Mouse (Mus musculus) hindbrain, embryonic 16.5 days (tissue): Measurements from ENCODE around the gene D13Ertd608e. TPM values are rescaled to one million over a fixed set of nuclear protein-coding genes. Genes with fewer than 3 reads are reported as not detected.
A peak's percentile ranks its signal among the peaks of the same experiment; 100 is the strongest.
"Not testable (repeated sequence)": the region's sequence is repeated elsewhere in the genome, so short reads cannot be mapped to it uniquely, and the experiment has no call there.

Source experiments
- ATAC-seq: fragments of 200-750 bp; cut with Nextera tagmentation; 2 replicates; pipeline ENCODE4 v1.8.0; 2017; ENCODE audit warnings: moderate TSS enrichment, moderate library complexity
- H3K27ac ChIP-seq: fragments of 300-500 bp; sonication (generic); 2 replicates; pipeline ENCODE4 v1.5.1; 2014; ENCODE audit warnings: low read depth, mild to moderate bottlenecking, control low read depth, low read length, moderate library complexity
- H3K27me3 ChIP-seq: fragments of 300-500 bp; sonication (generic); replicated peaks from 2 replicates; pipeline ENCODE4 v1.6.1; 2014; ENCODE audit warnings: low read length; ENCODE audit not compliant: control insufficient read depth, insufficient read depth
- H3K36me3 ChIP-seq: fragments of 300-500 bp; sonication (generic); 2 replicates; pipeline ENCODE4 v1.6.1; 2014; ENCODE audit warnings: mild to moderate bottlenecking, low read length, moderate library complexity, mixed read lengths; ENCODE audit not compliant: control insufficient read depth, insufficient read depth
- H3K4me1 ChIP-seq: fragments of 300-500 bp; sonication (generic); 2 replicates; pipeline ENCODE4 v1.6.1; 2014; ENCODE audit warnings: low read depth, low read length; ENCODE audit not compliant: control insufficient read depth, insufficient read depth
- H3K4me2 ChIP-seq: fragments of 300-500 bp; sonication (generic); 2 replicates; pipeline ENCODE4 v1.6.1; 2014; ENCODE audit warnings: mild to moderate bottlenecking, low read length, control low read depth, moderate library complexity
- H3K4me3 ChIP-seq: fragments of 300-500 bp; sonication (generic); 2 replicates; pipeline ENCODE4 v1.5.1; 2014; ENCODE audit warnings: mild to moderate bottlenecking, low read length, control low read depth, moderate library complexity
- H3K9ac ChIP-seq: fragments of 300-500 bp; sonication (generic); 2 replicates; pipeline ENCODE4 v1.6.1; 2014; ENCODE audit warnings: low read depth, mild to moderate bottlenecking, control low read depth, low read length, moderate library complexity
- H3K9me3 ChIP-seq: fragments of 300-500 bp; sonication (generic); 2 replicates; pipeline ENCODE4 v1.6.1; 2014; ENCODE audit warnings: mild to moderate bottlenecking, low read length, moderate library complexity; ENCODE audit not compliant: control insufficient read depth
- WGBS: fragments of 180-500 bp; shearing (Covaris S2); extraction: QIAGEN DNeasy Blood & Tissue Kit; methylation state at CpG from one replicate; pipeline ENCODE4 v1.1.7; 2014; 5-methylcytosine and 5-hydroxymethylcytosine counted together
- polyA plus RNA-seq: library from polyadenylated mRNA; unstranded; fragments of >200 nt; fragmentation: Nextera tagmentation; extraction: Ambion mirVana; gene quantifications from 2 replicates; pipeline ENCODE4 v1.2.1, GENCODE M21; 2015

Gene D13Ertd608e
- polyA plus RNA-seq, 1 experiment from 2014 or later = not detected

GRCm38 (mm10) chr13:119816798-119817197 lies 19.0 kb upstream of the D13Ertd608e start:
- H3K27me3 ChIP-seq = no peaks in the 10 kb centered on the region
- no peak overlapping the region for H3K4me2 ChIP-seq
- no peaks in the 10 kb centered on the region for H3K4me1 ChIP-seq
- H3K4me3 ChIP-seq = no peak overlapping the region
- H3K36me3 ChIP-seq = no peaks in the 10 kb centered on the region
- H3K9me3 ChIP-seq = no peaks in the 10 kb centered on the region
- no peak for ATAC-seq
- no peak overlapping the region for H3K9ac ChIP-seq
- WGBS = 63% methylated on average over 8 of the region's 8 CpGs
- H3K27ac ChIP-seq = no peak overlapping the region

- H3K4me2 ChIP-seq = no peak overlapping the region
- H3K4me3 ChIP-seq = no peak overlapping the region
- no peak overlapping the region for H3K9ac ChIP-seq
- no peaks in the 10 kb centered on the region for H3K4me1 ChIP-seq
- no peak overlapping the region for H3K27ac ChIP-seq
- H3K9me3 ChIP-seq = no peaks in the 10 kb centered on the region
- no peaks in the 10 kb centered on the region for H3K27me3 ChIP-seq
- no peaks in the 10 kb centered on the region for H3K36me3 ChIP-seq
- WGBS = 17% methylated on average over 2 of the region's 2 CpGs
- no peak for ATAC-seq
Measured at GRCm38 (mm10) chr13:119817579-119818206, 18.1 kb upstream of the D13Ertd608e start.

GRCm38 (mm10) chr13:119830116-119830515 lies 5.7 kb upstream of the D13Ertd608e start, which contains the start of gene AF067063:
AF067063 (minus strand) TSS chr13:119830216.
- H3K9me3 ChIP-seq, H3K4me1 ChIP-seq, H3K9ac ChIP-seq, H3K27ac ChIP-seq, H3K27me3 ChIP-seq, H3K4me2 ChIP-seq, H3K36me3 ChIP-seq, ATAC-seq, H3K4me3 ChIP-seq: not testable (repeated sequence)

GRCm38 (mm10) chr13:119836324-119836811 lies 562 bp downstream of the D13Ertd608e start:
- not testable (repeated sequence) for H3K36me3 ChIP-seq, H3K4me1 ChIP-seq, H3K27ac ChIP-seq, H3K9ac ChIP-seq, H3K9me3 ChIP-seq, H3K27me3 ChIP-seq
- peak overlapping the region; percentile 28 for H3K4me3 ChIP-seq
- peak; percentile 81 for ATAC-seq
- H3K4me2 ChIP-seq = peak overlapping the region; percentile 48
- WGBS = 10% methylated on average over 20 of the region's 23 CpGs

GRCm38 (mm10) chr13:119837719-119838337 lies 2.0 kb downstream of the D13Ertd608e start:
- H3K9ac ChIP-seq, H3K9me3 ChIP-seq, H3K27me3 ChIP-seq, H3K4me3 ChIP-seq, H3K36me3 ChIP-seq, H3K4me2 ChIP-seq, H3K27ac ChIP-seq, H3K4me1 ChIP-seq: not testable (repeated sequence)
- WGBS = 8% methylated on average over 11 of the region's 23 CpGs
- peak; percentile 43 for ATAC-seq

- 18% methylated on average over 6 of the region's 6 CpGs for WGBS
- not testable (repeated sequence) for H3K36me3 ChIP-seq, H3K4me3 ChIP-seq, H3K9me3 ChIP-seq, H3K27me3 ChIP-seq, H3K4me2 ChIP-seq, H3K4me1 ChIP-seq, H3K27ac ChIP-seq, H3K9ac ChIP-seq
- peak; percentile 68 for ATAC-seq
Measured at GRCm38 (mm10) chr13:119839982-119840381, 4.2 kb downstream of the D13Ertd608e start.

GRCm38 (mm10) chr13:119862399-119862798 lies 26.6 kb downstream of the D13Ertd608e start:
- not testable (repeated sequence) for H3K9me3 ChIP-seq, H3K4me3 ChIP-seq, H3K27me3 ChIP-seq, H3K36me3 ChIP-seq, H3K9ac ChIP-seq, H3K4me1 ChIP-seq, H3K27ac ChIP-seq, ATAC-seq, H3K4me2 ChIP-seq
- WGBS = no CpG with 5 or more reads among the region's 6 CpGs

GRCm38 (mm10) chr13:119864395-119864999 lies 28.7 kb downstream of the D13Ertd608e start:
- not testable (repeated sequence) for H3K36me3 ChIP-seq, H3K4me3 ChIP-seq, H3K9ac ChIP-seq, H3K27ac ChIP-seq, H3K27me3 ChIP-seq, H3K9me3 ChIP-seq, H3K4me1 ChIP-seq, H3K4me2 ChIP-seq, ATAC-seq
- WGBS = 88% methylated on average over 5 of the region's 7 CpGs

GRCm38 (mm10) chr13:119886896-119887295 lies 51.1 kb downstream of the D13Ertd608e start:
- not testable (repeated sequence) for ATAC-seq, H3K9ac ChIP-seq, H3K27me3 ChIP-seq, H3K4me3 ChIP-seq, H3K4me2 ChIP-seq, H3K36me3 ChIP-seq, H3K9me3 ChIP-seq, H3K27ac ChIP-seq, H3K4me1 ChIP-seq
- 42% methylated on average over 4 of the region's 4 CpGs for WGBS
